ENCODE assay signal across 11 mouse cellular contexts in the genomic region with DNA sequence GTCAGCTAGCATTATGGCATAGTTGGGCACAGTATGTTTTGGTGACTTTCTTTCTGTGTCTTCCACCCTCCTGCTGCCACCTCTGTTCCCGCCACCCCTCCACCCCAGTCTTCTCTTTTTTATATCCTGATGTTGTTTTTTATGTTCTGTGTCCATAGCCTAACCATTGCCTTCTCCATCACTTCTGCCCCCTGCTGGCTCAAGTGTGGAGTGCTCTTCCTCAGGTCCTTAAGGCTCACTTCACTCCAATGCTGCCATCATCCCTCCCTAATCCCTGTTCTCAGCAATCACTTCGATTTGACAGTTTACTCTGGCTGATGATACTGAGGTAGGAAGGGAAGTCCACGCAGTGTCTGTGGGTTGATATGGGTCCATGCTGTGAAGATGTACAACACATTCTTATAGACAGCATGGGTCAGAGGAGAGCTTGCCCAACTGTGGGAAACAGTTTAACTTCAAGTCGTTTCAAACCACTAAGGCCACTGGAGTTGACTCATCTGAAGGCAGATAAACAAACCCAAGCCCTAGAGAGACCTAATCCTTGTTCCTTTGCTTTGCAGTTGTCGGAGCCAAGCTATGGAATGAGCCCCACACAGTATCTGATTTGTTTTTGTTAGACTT. TPM values are rescaled to one million over a fixed set of nuclear protein-coding genes. Genes with fewer than 3 reads are reported as not detected.
DNase-seq lines count a peak whose midpoint lies in the region.
"Had no signal": no experiment of that assay in that cellular context is flagged by ENCODE, and none has a peak within 500 bp of the region (broad histone marks: within the 10 kb centered on the region; RNA-seq: fewer than 3 reads in every experiment).

No protein-coding gene starts in this region.

- peak; percentile 37 for DNase-seq in heart, postnatal 4 days
- no peak for DNase-seq in heart, postnatal 25 days (ENCODE audit: low spot score)
- peak; percentile 32 for DNase-seq in right cerebral cortex, postnatal 4 days
- no peak for DNase-seq in right cerebral cortex, postnatal 36 days (ENCODE audit: low spot score in 2 of 2)
- peak; percentile 18 for DNase-seq in R1 (ENCODE audit: low read depth, low spot score)
- DNase-seq in naive thymus-derived CD4-positive, alpha-beta T cell, adult 2 months (ENCODE audit: low read depth) = peak; percentile 9
- no peak for DNase-seq in cerebellum, postnatal 36 days
- DNase-seq in frontal cortex, postnatal 36 days (ENCODE audit: low spot score in 2 of 2) = no peak
- DNase-seq: gastrocnemius, postnatal 14 days; kidney, adult 11 months; liver, embryonic 13.5 days had no signal

- intact Hi-C loops in heart, postnatal 25 days (cut with DNase I) = loop anchor here (5.0 kb wide), 1 partner anchor 42 kb away; no protein-coding TSS in a partner anchor

RNA-seq across cellular contexts. Expression of a gene that starts 56.9 kb away (rescaled TPM):
- 10 to 100 TPM; 77.9 to 83.7 TPM for total RNA-seq in heart, postnatal 4 days (2021)
- 10 to 100 TPM; 28.7 to 29.8 TPM for total RNA-seq in heart, postnatal 25 days (2021)

Comparison
In these comparisons a context has a peak if more than half of its experiments do, and no peak if none do; other contexts are left out.
1. DNase-seq: peak in heart, postnatal 4 days (single experiment), right cerebral cortex, postnatal 4 days (single experiment), R1 (single experiment) and naive thymus-derived CD4-positive, alpha-beta T cell, adult 2 months (single experiment); none in heart, postnatal 25 days (single experiment), right cerebral cortex, postnatal 36 days (0 of 2), cerebellum, postnatal 36 days (0 of 2) and frontal cortex, postnatal 36 days (0 of 2).